Mouse (Mus musculus) spleen, embryonic (tissue): ENCODE measurements around the gene Nol10.

Experiments used
- CTCF ChIA-PET: fragments of 350-600 bp; sonication (Branson Sonifier 250); formaldehyde crosslinking; loops from one replicate; lab custom pipeline; 2022; lab: Charles Lee

The Nol10 gene

DNA sequence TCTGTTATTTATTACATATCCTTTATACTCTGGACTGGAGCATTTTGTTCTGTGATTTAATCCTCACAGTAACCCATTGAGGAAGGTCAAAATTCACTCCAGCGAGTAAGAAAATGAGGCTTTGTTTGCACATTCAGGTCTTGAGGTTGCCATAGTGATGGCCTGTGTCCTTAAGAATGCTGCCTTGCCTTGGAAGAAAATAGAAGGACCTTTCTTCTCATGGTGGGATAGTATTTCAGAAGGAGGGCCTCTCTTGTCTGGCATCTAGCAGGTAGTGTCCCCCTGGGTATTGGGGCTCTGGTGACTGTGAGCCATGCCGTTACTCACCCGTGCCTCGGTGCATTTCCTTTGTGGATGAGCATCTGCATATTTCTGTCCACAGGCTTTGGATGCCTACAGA, 12.4 kb downstream of the Nol10 start:
- CTCF ChIA-PET: no interaction called here

- CTCF ChIA-PET: no interaction called here
Observed at GRCm38 (mm10) chr12:17362316-17362715, 14.1 kb downstream of the Nol10 start.

DNA sequence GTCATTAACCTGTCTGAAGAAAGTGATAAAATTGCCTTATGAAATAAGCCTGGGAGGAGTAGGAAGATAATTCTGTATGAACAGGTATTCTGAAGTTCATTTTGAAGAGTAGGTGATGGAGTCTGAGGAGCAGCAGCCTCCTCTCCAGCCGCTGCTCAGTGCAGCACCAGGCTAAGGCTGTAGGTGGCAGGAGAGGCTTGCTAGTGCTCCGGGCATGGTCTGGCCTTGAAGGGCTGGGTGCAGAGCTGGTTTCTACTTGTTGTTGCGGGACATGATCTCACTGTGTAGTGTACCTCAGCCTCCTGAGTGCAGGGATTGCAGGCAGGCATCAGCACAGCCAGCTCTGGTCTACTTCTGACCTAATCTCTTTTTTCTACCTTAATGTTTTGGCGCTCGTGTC, 18.7 kb downstream of the Nol10 start:
- CTCF ChIA-PET: no interaction called here

GRCm38 (mm10) chr12:17369111-17369510, 20.9 kb downstream of the Nol10 start:
- CTCF ChIA-PET: no interaction called here

DNA sequence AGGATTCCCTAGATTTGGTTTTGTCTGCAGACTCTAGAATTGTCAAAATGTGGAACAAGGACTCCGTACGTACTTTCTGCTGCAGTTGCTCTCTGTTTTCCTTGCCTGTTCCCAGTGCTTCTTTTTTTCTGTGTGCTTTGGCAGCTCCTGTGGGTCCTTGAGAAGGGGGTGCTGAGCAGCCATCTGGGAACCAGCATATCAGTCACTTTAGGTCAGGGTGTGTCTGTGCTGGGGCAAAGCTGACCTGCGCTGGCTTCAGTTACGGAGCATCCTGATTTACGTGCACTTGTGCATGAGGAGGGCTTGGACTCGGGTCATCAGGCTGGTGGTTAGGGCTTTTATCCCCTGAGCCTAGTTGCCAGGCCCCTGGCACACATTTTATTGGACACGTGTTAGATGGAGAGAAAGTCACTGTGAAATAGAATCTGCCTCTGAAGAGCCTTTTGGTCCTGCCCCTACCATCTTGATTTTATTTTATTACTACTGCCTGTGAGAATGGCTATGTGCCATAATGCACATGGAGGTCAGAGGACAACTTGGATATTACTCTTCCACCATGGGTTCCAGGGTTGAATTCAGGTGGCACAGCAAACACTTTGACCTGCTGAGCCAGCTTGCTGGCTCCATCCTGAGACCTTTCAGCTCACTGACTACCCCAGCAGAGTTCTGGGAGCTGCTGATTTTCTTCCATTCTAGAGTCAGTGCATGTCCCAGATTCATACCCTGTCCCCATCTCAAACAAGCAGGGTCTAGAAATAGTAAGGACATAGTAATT, 21.5 kb downstream of the Nol10 start:
- CTCF ChIA-PET: no interaction called here

DNA sequence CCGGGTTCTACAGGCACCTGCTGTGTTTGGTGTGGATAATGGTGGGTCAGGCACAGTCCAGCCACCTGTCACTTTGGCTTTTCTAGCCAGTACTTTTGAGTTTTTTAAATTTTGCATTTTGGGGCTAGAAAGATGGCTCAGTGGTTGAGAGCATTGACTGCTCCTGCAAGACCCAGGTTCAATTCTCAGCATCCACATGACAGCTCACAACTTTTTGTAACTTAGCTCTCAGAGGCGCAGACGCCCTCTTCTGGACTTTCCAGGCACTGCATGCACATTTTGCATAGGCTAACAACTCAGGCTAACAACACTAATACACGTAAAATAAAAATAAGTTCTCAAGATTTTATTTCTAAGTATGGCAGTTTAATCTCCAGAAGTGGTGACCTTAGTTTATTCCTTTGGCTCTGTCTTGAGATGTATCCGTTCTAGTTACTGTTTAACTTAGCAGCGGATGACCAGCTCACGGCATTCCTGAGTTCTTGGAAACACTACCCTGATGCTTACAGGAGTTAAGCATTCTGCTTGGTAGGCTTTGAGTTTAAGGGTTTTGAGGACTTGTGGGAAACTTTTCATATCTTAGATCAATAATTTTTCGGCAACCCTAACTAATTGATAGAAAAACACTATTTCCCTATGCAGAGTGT, 23.5 kb downstream of the Nol10 start:
- CTCF ChIA-PET: no interaction called here

DNA sequence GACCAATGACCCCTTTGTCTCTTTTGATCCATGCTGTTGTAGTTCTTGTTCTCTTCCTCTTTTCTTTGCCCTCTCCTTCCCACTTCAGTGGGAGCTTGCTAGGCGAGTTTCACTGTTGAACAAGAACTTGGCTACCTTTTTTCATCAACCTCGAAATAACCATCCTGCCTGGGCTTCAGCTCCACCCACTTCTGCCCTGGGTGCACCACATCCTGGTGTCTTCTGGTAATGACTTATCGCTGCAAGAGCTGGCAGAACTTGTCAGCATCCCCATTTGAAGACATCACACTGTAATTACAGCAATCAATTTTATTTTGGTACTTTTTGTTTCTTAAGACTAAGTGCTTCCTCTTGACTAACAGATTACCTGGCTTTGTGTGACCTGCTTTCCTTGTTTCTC, 24.4 kb downstream of the Nol10 start:
- CTCF ChIA-PET: no interaction called here

DNA sequence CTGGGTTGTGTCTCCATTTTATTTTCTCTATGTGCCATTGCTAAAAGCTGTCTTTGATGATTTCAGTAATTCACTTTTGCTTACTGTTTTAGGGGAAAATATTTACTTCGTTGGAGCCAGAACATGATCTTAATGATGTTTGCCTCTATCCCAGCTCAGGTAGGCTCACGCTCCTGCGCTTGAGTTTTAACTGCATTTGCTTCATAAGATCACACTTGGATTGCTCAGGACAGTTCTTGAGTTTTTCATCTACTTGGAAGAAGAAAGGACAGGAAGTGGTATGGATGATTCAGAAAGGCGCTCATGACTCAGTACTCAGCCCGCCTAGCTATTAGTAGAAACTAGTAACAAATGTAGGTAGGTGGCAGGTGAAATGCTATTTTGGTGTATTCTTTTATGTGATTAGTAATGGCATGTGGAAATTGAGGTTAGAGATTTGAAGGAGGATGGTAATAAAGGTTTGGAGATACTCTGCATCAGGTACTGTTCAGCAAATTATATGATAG, 25.3 kb downstream of the Nol10 start:
- CTCF ChIA-PET: interaction anchor here (0.6 kb wide), 1 partner anchor 174 kb away, joined by 3 read pairs; no protein-coding TSS in a partner anchor

DNA sequence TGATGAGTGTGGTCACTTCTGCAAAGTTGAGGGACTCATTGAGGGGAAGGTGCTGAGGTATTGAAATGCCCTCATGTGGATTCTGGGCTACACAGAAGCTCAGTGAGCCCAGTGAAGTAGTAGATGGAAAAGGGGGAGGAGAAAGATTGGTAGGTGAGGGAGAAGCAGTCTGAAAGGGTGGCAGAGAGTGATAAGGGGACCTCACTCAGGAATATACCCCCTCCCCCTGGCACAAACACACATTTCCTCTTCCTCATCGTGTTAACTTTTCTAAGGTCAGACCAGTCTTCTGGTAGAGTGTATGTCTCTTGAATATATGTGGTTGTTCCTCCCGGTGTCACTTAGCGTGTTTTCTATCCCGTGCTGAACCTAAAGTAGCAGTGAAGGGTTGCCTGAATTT, 27.0 kb downstream of the Nol10 start:
- CTCF ChIA-PET: no interaction called here

GRCm38 (mm10) chr12:17376521-17376920, 28.3 kb downstream of the Nol10 start:
- CTCF ChIA-PET: no interaction called here

- CTCF ChIA-PET: no interaction called here
Observed at GRCm38 (mm10) chr12:17380991-17381390, 32.7 kb downstream of the Nol10 start.

GRCm38 (mm10) chr12:17382759-17383158, 34.5 kb downstream of the Nol10 start:
- CTCF ChIA-PET: no interaction called here

DNA sequence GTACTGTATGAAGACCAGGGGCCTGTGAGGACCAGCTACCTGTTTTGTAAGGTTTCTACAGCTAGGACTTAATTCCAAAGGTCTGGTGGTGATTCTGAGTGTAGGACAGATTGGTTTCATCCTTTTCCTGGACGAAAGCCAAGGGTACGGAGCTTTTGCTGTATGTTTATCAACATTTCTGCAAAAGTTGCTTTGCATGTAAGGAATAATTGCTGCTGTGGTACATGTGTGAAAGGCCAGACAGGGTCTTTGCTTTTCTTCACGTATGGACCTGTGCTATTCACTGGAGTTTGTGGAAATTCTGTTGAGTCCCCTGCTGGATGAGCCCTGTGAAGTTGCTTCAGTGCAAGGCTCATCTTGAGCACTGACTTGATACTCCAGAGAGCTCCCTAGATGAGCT, 38.6 kb downstream of the Nol10 start:
- CTCF ChIA-PET: no interaction called here

GRCm38 (mm10) chr12:17387332-17388135, 39.3 kb downstream of the Nol10 start:
- CTCF ChIA-PET: no interaction called here

- CTCF ChIA-PET: no interaction called here
Observed at GRCm38 (mm10) chr12:17388136-17388437, 39.8 kb downstream of the Nol10 start.

- CTCF ChIA-PET: no interaction called here
Observed at GRCm38 (mm10) chr12:17390036-17390435, 41.8 kb downstream of the Nol10 start.

- CTCF ChIA-PET: no interaction called here
Observed at GRCm38 (mm10) chr12:17390510-17390909, 42.3 kb downstream of the Nol10 start.

- CTCF ChIA-PET: no interaction called here
Observed at GRCm38 (mm10) chr12:17393148-17393547, 44.9 kb downstream of the Nol10 start.

- CTCF ChIA-PET: no interaction called here
Observed at GRCm38 (mm10) chr12:17397150-17397549, 48.9 kb downstream of the Nol10 start.

GRCm38 (mm10) chr12:17401419-17401818, 53.2 kb downstream of the Nol10 start:
- CTCF ChIA-PET: no interaction called here

DNA sequence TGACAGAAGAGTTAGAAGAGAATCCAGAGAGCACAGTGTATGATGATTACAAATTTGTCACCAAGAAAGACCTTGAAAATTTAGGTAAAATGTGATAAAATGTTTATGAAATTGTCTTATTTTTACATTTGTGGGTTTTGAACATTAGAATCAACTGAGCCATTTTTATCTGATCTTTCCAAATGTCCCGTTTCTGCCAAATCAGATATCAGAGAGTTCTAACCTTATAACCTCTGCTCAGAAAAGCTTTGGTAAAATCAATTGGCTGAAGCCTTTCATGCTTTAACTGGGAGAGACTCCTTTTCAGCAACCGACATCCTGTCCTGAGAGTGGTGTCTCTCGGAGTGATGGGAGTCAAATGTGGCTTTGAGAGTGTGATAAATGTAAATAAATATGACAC, 53.9 kb downstream of the Nol10 start:
- CTCF ChIA-PET: no interaction called here

DNA sequence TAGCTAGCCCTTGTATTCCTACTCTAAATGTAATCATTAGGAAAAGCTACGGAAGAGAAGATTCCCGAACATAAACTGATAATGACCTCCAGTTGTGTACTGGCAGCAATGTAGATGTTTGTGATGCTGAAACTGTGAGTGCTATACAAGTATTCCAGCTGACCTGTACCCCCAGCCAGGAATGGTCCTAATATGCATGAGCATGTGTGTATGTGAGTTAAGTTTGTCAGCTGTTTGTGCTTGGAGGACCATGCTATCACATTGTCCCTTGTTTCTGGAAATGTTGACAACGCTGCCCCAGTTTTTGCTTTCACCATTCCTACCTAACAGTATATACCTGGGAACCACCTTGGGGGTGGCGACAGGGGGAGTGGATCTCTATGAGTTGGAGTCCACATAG, 55.7 kb downstream of the Nol10 start:
- CTCF ChIA-PET: no interaction called here

DNA sequence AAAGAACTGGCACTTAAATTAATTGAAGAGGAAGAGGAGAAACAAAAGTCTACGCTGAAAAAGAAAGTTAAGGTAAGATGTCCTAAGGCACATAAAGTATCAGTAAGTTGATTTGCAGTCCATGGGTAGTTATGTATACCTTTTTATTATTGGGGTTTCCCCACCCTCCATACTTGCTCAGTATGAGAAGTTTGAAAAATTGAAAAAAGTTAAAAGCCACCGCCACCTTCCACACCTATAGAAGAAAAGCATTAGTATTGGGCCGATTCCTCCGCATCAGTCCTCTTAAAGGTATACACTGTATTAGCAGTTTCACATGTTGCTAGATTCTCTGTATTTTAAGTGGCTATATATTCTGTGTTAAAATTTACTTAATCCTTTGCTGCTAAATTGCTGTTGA, 58.6 kb downstream of the Nol10 start:
- CTCF ChIA-PET: no interaction called here
